Mouse (Mus musculus): ENCODE measurements around the gene Tmem82.

Gene Tmem82

GRCm38 (mm10) chr4:141641961-141642811 lies 23.8 kb upstream of the Tmem82 start:
- DNase-seq (ENCODE audit: inconsistent age in 2 of 2, low spot score in 1 of 2), result peak; percentile 50 to 71

GRCm38 (mm10) chr4:141641353-141641771 lies 22.9 kb upstream of the Tmem82 start:
- DNase-seq (ENCODE audit: inconsistent age in 2 of 2, low spot score in 1 of 2), result peak; percentile 64 to 71

GRCm38 (mm10) chr4:141639474-141639873 lies 21.0 kb upstream of the Tmem82 start:
- no peak for DNase-seq (ENCODE audit: inconsistent age in 2 of 2, low spot score in 1 of 2)

GRCm38 (mm10) chr4:141636693-141637092 lies 18.3 kb upstream of the Tmem82 start:
- DNase-seq (ENCODE audit: inconsistent age in 2 of 2, low spot score in 1 of 2), result no peak

GRCm38 (mm10) chr4:141635991-141636390 lies 17.6 kb upstream of the Tmem82 start:
- no peak for DNase-seq (ENCODE audit: inconsistent age in 2 of 2, low spot score in 1 of 2)

- peak; percentile 64 to 74 for DNase-seq (ENCODE audit: inconsistent age in 2 of 2, low spot score in 1 of 2)
These were observed 13.9 kb upstream of the Tmem82 start for GRCm38 (mm10) chr4:141632111-141632873.

- no peak for DNase-seq (ENCODE audit: inconsistent age in 2 of 2, low spot score in 1 of 2)
These were observed 12.8 kb upstream of the Tmem82 start for GRCm38 (mm10) chr4:141631250-141631649.

GRCm38 (mm10) chr4:141630021-141630420 lies 11.6 kb upstream of the Tmem82 start:
- no peak for DNase-seq (ENCODE audit: inconsistent age in 2 of 2, low spot score in 1 of 2)

- no peak for DNase-seq (ENCODE audit: inconsistent age in 2 of 2, low spot score in 1 of 2)
These were observed 10.2 kb upstream of the Tmem82 start for GRCm38 (mm10) chr4:141628661-141629060.

GRCm38 (mm10) chr4:141627502-141627901 lies 9.1 kb upstream of the Tmem82 start:
- DNase-seq (ENCODE audit: inconsistent age in 2 of 2, low spot score in 1 of 2), result no peak

GRCm38 (mm10) chr4:141625774-141626550 lies 7.5 kb upstream of the Tmem82 start:
- DNase-seq (ENCODE audit: inconsistent age in 2 of 2, low spot score in 1 of 2), result no peak

GRCm38 (mm10) chr4:141624983-141625773 lies 6.7 kb upstream of the Tmem82 start:
- peak; percentile 64 to 72 for DNase-seq (ENCODE audit: inconsistent age in 2 of 2, low spot score in 1 of 2)

GRCm38 (mm10) chr4:141624134-141624533 lies 5.7 kb upstream of the Tmem82 start:
- DNase-seq (ENCODE audit: inconsistent age in 2 of 2, low spot score in 1 of 2), result peak in 1 of 2 experiments; percentile 63

GRCm38 (mm10) chr4:141623666-141624065 lies 5.2 kb upstream of the Tmem82 start, which contains the start of gene Slc25a34:
Gene Slc25a34 (minus strand): TSS chr4:141623821.
- DNase-seq (ENCODE audit: inconsistent age in 2 of 2, low spot score in 1 of 2), result peak; percentile 91 to 92

- DNase-seq (ENCODE audit: inconsistent age in 2 of 2, low spot score in 1 of 2), result no peak
These were observed 4.6 kb upstream of the Tmem82 start for GRCm38 (mm10) chr4:141623037-141623436.

GRCm38 (mm10) chr4:141622580-141622979 lies 4.1 kb upstream of the Tmem82 start:
- no peak for DNase-seq (ENCODE audit: inconsistent age in 2 of 2, low spot score in 1 of 2)

- DNase-seq (ENCODE audit: inconsistent age in 2 of 2, low spot score in 1 of 2), result no peak
These were observed 3.7 kb upstream of the Tmem82 start for GRCm38 (mm10) chr4:141622091-141622490.

- no peak for DNase-seq (ENCODE audit: inconsistent age in 2 of 2, low spot score in 1 of 2)
These were observed 2.9 kb upstream of the Tmem82 start for GRCm38 (mm10) chr4:141621297-141621696.

- no peak for DNase-seq (ENCODE audit: inconsistent age in 2 of 2, low spot score in 1 of 2)
These were observed 958 bp upstream of the Tmem82 start for GRCm38 (mm10) chr4:141619299-141619883.
